Mouse (Mus musculus) cortical plate, adult 2 months (tissue): Measurements from ENCODE around the gene Drc3. TPM values are rescaled to one million over a fixed set of nuclear protein-coding genes. Genes with fewer than 3 reads are reported as not detected.
A peak's percentile ranks its signal among the peaks of the same experiment; 100 is the strongest.

Experiments used
- H3K27ac ChIP-seq: fragments of 200-500 bp; 2 replicates; pipeline ENCODE4 v1.5.1; 2012; ENCODE audit warnings: low read length, control low read depth, inconsistent platforms; ENCODE audit not compliant: insufficient read depth
- H3K4me1 ChIP-seq: fragments of 200-500 bp; 2 replicates; pipeline ENCODE4 v1.6.1; 2011; ENCODE audit warnings: low read length; ENCODE audit not compliant: control insufficient read depth, insufficient read depth
- H3K4me3 ChIP-seq: fragments of 200-500 bp; 2 replicates; pipeline ENCODE4 v1.5.1; 2011; ENCODE audit warnings: mild to moderate bottlenecking, low read length, control low read depth; ENCODE audit not compliant: insufficient read depth
- CTCF ChIP-seq: fragments of 200-500 bp; IDR thresholded peaks from 2 replicates; pipeline ENCODE4 v1.5.1; 2011; ENCODE audit warnings: mild to moderate bottlenecking, control low read depth, low read length; ENCODE audit not compliant: insufficient read depth; ENCODE audit errors: extremely low read depth
- POLR2A ChIP-seq: fragments of 200-500 bp; IDR thresholded peaks from 2 replicates; pipeline ENCODE4 v1.6.1; 2011; ENCODE audit warnings: mild to moderate bottlenecking, low read length, control low read depth; ENCODE audit not compliant: insufficient read depth; ENCODE audit errors: extremely low read depth
- polyA plus RNA-seq: library from polyadenylated mRNA; depleted of rRNA; stranded (reverse); fragments of >200 nt; gene quantifications from 2 replicates; pipeline ENCODE4 v1.2.3, GENCODE M21; 2012

The Drc3 gene
- polyA plus RNA-seq, 1 experiment: 17.3 TPM

DNA sequence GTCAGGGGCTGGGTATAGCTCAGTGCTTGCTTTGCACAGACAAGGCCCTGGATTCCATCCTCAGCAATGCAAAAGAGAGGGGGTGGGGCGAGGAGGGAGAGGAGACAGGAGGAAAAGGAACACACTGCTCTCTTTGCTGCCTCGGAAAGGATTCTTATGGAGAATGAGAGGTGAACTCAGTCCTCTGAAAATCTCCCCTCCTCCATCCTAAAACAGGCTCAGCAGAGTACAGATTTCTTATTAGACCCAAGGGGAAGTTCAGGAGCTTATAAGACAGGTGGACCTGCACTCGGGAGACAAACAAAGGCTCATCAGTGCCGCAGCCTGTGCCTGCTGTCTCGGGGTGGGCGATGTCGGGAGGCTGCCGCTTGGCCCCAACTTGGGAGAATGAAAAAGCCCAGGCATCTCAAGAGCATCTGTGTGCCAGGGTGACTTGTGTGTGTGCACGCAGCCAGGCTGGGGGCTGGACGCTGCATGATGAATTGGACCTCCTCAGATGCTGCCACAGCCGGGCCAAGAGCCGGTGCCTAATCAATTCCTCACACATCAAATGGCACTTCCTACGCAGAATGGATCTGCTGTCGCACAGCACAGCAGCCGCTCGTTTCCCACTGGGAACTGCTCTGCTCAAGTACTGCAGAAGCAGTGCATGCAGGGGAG is 31.8 kb downstream of the Drc3 start:
- TF ChIP-seq CTCF (no peak), POLR2A (0 out of 2 replicates have a peak, but pooled peaks have one; percentile 48)
- Histone ChIP-seq H3K4me1 (peaks cover 7% of the 10 kb centered on the region), H3K27ac (0 out of 2 replicates have a peak overlapping the region, but pooled peaks have one; percentile 11)

GRCm38 (mm10) chr11:60385946-60386345 is 32.8 kb downstream of the Drc3 start:
- H3K27ac ChIP-seq: no peak overlapping the region
- TF ChIP-seq POLR2A: no peak
- TF ChIP-seq CTCF: no peak
- H3K4me1 ChIP-seq: peaks cover 7% of the 10 kb centered on the region
- no peak overlapping the region for H3K4me3 ChIP-seq

More for the DNA sequence above, 31.8 kb downstream of the Drc3 start:
- no peak overlapping the region for H3K4me3 ChIP-seq

DNA sequence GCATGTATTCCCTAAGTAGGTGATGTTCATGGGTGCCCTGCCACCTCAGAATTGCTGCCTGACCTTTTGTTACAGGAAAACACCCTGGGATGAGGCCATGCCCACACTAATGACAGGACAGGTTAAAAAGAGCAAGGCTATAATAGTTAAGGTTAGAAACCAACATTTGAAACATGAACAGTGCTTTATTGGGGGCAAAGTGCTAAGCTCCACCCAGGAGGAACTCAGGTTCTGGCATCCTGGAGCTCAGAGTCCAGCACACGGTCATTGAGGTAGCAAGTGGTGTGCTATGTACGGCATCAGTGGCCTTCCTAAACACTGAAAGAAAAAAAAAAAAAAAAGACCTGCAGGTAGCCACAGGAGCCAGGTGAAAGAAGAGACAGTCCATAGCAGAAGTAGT is 34.8 kb downstream of the Drc3 start:
- Histone ChIP-seq H3K27ac (no peak overlapping the region), H3K4me1 (peaks cover 9% of the 10 kb centered on the region), H3K4me3 (no peak overlapping the region)
- TF ChIP-seq CTCF: no peak
- no peak for TF ChIP-seq POLR2A

DNA sequence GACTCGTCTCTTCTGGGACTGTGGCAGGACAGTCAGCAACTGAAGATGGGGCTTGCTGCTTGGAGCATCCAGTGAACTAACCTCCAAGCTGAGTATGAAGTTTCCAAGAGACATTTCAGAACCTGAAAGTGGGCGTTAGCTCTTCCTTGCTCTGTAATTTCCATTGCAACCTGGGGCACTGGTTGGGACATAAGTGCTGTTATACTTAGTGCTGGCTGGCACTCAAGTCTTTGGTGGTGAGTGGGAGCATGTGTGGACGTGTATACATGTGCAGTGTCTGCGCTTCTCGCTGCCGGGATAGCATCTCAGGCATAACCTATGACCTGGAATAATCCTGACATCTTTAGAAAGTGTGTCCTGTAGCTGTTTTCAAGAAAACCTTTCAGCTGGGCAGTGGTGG is 38.2 kb downstream of the Drc3 start:
- Histone ChIP-seq H3K27ac (no peak overlapping the region), H3K4me3 (no peak overlapping the region)
- TF ChIP-seq POLR2A: no peak
- TF ChIP-seq CTCF: no peak

DNA sequence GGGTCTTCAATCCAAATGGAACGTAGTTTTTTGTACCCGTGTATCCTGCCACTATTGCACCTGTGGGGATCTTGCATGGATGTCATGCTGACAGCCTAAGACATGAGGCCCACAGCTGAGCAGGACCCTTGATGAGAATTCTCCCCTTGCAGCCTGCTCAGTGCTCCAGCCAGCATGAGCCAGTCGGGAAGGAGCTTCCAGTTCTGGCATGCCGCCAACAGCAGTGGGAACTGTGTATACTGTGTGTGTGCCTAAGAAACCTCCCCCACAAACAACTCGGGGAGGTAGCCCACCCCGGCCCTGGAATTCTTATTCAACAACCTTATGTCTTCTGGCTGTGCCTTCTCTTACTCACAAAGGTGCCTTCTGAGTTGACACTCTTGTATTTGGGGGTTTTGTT is 43.4 kb downstream of the Drc3 start:
- TF ChIP-seq CTCF: no peak
- TF ChIP-seq POLR2A: no peak
- H3K4me3 ChIP-seq: no peak overlapping the region
- no peaks in the 10 kb centered on the region for H3K4me1 ChIP-seq
- H3K27ac ChIP-seq: no peak overlapping the region

More for the DNA sequence above, 38.2 kb downstream of the Drc3 start:
- H3K4me1 ChIP-seq: peaks cover 2% of the 10 kb centered on the region; the same call in 1 of the 2 replicates

DNA sequence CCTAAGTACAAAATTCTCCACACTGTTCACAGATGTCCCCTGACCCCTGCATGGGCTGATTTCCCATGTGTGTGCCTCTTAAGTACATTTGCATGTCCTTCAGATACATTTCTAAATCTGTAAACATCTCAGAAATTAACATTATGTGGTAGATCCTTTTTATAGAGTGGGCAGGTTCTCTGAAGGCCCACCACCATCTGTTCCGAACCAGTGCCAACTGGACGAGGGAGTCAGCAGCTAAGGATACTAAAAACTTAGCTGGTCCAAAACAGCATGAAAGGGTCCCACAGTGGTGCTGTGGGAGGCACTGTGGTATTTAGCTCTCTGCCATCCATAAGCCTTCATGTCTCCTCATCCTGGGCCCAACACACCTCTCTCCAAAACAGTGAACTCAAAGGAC is 44.0 kb downstream of the Drc3 start:
- H3K4me1 ChIP-seq: no peaks in the 10 kb centered on the region
- no peak overlapping the region for H3K4me3 ChIP-seq
- no peak overlapping the region for H3K27ac ChIP-seq
- no peak for TF ChIP-seq CTCF
- no peak for TF ChIP-seq POLR2A

- Histone ChIP-seq H3K4me1 (no peaks in the 10 kb centered on the region), H3K27ac (no peak overlapping the region), H3K4me3 (no peak overlapping the region)
- TF ChIP-seq POLR2A (no peak), CTCF (no peak)
These were observed 53.5 kb downstream of the Drc3 start for GRCm38 (mm10) chr11:60406606-60407005.

DNA sequence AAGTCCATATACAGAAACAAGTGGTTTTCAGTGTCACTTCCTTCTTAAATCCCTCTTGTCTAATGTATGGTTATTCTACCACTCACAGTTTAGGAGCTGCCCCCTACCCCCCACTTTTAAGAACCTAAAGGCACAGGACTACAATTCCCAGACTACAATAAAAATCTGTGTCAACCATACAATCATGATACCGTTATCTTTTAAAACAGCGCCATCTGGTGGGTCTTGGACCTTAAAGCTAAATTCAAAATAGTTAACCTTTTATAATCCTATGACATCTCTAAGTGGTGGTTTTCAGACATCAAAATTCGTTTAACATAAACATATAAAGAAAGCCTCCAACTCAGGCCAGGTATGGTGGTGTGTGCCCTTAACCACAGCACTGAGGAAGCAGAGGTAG is 59.0 kb downstream of the Drc3 start:
- H3K4me1 ChIP-seq: peaks cover 4% of the 10 kb centered on the region
- H3K27ac ChIP-seq: no peak overlapping the region
- TF ChIP-seq POLR2A (no peak), CTCF (0 out of 2 replicates have a peak, but pooled peaks have one; percentile 11)
- H3K4me3 ChIP-seq: no peak overlapping the region

GRCm38 (mm10) chr11:60412921-60413320 is 59.8 kb downstream of the Drc3 start:
- Histone ChIP-seq H3K4me1 (peaks cover 4% of the 10 kb centered on the region), H3K27ac (no peak overlapping the region), H3K4me3 (no peak overlapping the region)
- no peak for TF ChIP-seq CTCF

GRCm38 (mm10) chr11:60416590-60416962 is 63.4 kb downstream of the Drc3 start:
- peaks cover 6% of the 10 kb centered on the region for H3K4me1 ChIP-seq
- TF ChIP-seq POLR2A (no peak), CTCF (no peak)
- no peak overlapping the region for H3K27ac ChIP-seq
- peak overlapping the region; percentile 57 for H3K4me3 ChIP-seq
